Mouse (Mus musculus): ENCODE measurements around the gene Mex3a.

Mex3a gene

GRCm38 (mm10) chr3:88532299-88532674, at the start of gene Mex3a:
TSS of gene Mex3a (plus strand) at chr3:88532395.
- no peak for DNase-seq (ENCODE audit: low spot score in 2 of 2)

GRCm38 (mm10) chr3:88483141-88483540, 49.1 kb upstream of the Mex3a start:
- DNase-seq (ENCODE audit: low spot score in 2 of 2), result no peak

GRCm38 (mm10) chr3:88483621-88484020, 48.6 kb upstream of the Mex3a start:
- DNase-seq (ENCODE audit: low spot score in 2 of 2), result peak; percentile 76 to 83

- no peak for DNase-seq (ENCODE audit: low spot score in 2 of 2)
These were observed 47.4 kb upstream of the Mex3a start for GRCm38 (mm10) chr3:88484597-88485316.

GRCm38 (mm10) chr3:88486043-88486442, 46.2 kb upstream of the Mex3a start:
- DNase-seq (ENCODE audit: low spot score in 2 of 2), result no peak

- no peak for DNase-seq (ENCODE audit: low spot score in 2 of 2)
These were observed 45.3 kb upstream of the Mex3a start for GRCm38 (mm10) chr3:88486887-88487286.

- DNase-seq (ENCODE audit: low spot score in 2 of 2), result no peak
These were observed 44.8 kb upstream of the Mex3a start for GRCm38 (mm10) chr3:88487396-88487795.

GRCm38 (mm10) chr3:88493706-88494582, 38.3 kb upstream of the Mex3a start:
- DNase-seq (ENCODE audit: low spot score in 2 of 2), result no peak

GRCm38 (mm10) chr3:88494836-88495628, 37.2 kb upstream of the Mex3a start:
- peak; percentile 67 to 80 for DNase-seq (ENCODE audit: low spot score in 2 of 2)

GRCm38 (mm10) chr3:88495741-88496415, 36.3 kb upstream of the Mex3a start:
- DNase-seq (ENCODE audit: low spot score in 2 of 2), result no peak

- no peak for DNase-seq (ENCODE audit: low spot score in 2 of 2)
These were observed 32.6 kb upstream of the Mex3a start for GRCm38 (mm10) chr3:88499580-88499979.

- no peak for DNase-seq (ENCODE audit: low spot score in 2 of 2)
These were observed 32.1 kb upstream of the Mex3a start for GRCm38 (mm10) chr3:88500087-88500486.

GRCm38 (mm10) chr3:88500655-88501365, 31.4 kb upstream of the Mex3a start:
- no peak for DNase-seq (ENCODE audit: low spot score in 2 of 2)

- no peak for DNase-seq (ENCODE audit: low spot score in 2 of 2)
These were observed 30.7 kb upstream of the Mex3a start for GRCm38 (mm10) chr3:88501366-88502030.

GRCm38 (mm10) chr3:88502031-88502571, 30.1 kb upstream of the Mex3a start:
- DNase-seq (ENCODE audit: low spot score in 2 of 2), result no peak

GRCm38 (mm10) chr3:88502641-88503504, 29.3 kb upstream of the Mex3a start:
- DNase-seq (ENCODE audit: low spot score in 2 of 2), result peak; percentile 93 to 95

GRCm38 (mm10) chr3:88503505-88503863, 28.7 kb upstream of the Mex3a start:
- no peak for DNase-seq (ENCODE audit: low spot score in 2 of 2)

GRCm38 (mm10) chr3:88503881-88504746, 28.1 kb upstream of the Mex3a start:
- DNase-seq (ENCODE audit: low spot score in 2 of 2), result no peak

Data from right cerebral cortex, postnatal 10 days (tissue).